Mouse (Mus musculus) adipose tissue, adult 10 weeks (tissue): ENCODE results near the gene Krtap4-13. TPM values are rescaled to one million over a fixed set of nuclear protein-coding genes. Genes with fewer than 3 reads are reported as not detected.

Experiments used
- polyA plus RNA-seq: library from polyadenylated mRNA; stranded (reverse); fragments of 350-450 nt; fragmentation: Illumina TruSeq; extraction: RNeasy Lipid Tissue Mini Kit (QIAGEN cat#74804); gene quantifications from one replicate; pipeline ENCODE4 v1.2.3, GENCODE M21; 2014; ENCODE audit warnings: low read depth, low replicate concordance

The Krtap4-13 gene
- polyA plus RNA-seq = not detected

DNA sequence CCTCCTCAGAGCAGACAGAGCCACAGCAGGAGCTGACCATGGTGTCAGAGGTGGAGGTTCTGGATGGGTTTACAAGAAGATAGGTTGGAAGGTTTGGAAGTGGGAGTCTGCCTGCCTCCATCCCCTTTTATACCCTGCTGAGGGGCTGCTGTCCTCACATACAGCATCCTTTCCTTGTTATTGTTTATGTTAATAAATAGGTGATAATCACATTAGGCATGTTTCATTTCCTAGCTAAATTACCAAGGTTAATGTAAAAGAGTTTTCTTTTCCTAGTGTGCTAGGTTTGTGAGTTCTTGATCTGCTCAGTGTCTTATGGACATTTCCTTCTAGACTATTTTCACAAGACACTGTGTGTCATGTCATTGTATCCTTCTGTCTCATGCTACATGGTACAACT is at the start of gene Krtap4-13:
TSS of gene Krtap4-13 (minus strand) at position 101 of the 400 bp plus-strand sequence.

DNA sequence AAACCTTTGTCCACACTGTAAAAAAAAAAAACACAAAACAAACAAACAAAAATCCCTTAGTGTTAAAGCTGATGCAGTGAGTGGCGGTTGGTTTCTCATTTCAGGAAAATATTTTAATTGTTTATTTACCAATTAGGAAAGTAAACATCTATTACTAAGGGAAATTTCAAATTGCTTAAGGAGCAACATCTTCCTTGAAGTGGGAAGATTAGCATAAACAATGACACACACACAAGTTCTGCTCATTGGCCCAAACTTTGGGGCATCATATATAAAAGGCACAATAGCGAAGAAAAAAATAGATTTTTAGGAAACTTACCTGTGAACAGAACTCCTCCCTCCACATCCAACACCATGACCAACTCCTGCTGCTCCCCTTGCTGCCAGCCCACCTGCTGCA is 47.9 kb upstream of the Krtap4-13 start, which contains the start of gene Gm11568:
TSS of gene Gm11568 (plus strand) at position 301 of the 400 bp plus-strand sequence.

DNA sequence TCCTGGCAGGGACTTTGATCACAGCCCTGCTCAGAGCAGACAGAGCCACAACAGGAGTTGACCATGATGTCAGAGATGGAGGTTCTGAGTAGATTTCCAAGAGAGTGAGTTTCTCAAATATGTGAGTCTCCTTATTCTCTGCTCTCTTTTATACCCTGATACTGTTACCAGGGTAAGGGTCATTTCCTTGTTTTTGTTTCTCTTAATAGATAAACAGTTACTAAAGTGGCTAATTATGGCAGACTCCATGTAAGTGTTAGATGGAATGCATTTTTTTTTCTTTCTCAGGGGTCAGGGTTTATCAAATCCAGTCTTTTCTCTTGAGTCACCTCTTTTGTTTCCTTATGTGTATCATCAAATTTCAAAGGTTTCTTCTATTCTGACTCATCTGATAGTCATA is 41.8 kb upstream of the Krtap4-13 start, which contains the start of gene Krtap4-16:
TSS of gene Krtap4-16 (minus strand) at position 101 of the 400 bp plus-strand sequence.

DNA sequence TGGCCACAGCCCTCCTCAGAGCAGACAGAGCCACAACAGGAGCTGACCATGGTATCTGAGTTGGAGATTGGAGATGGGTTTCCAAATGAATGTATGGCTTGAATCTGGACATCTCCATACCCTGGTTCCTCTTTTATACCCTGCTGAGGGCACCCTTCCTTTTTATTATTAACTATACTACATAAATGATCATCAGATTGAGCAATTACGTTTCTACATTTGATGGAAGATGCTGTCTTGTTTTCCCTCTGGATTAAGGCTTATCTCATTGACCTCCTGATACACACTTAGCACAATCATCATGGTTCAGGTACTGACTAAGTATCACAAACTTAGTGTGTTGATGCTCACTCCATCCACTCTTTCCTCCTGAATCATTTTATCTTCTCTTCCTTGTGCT is 28.3 kb upstream of the Krtap4-13 start, which contains the start of gene 2300003K06Rik:
TSS of gene 2300003K06Rik (minus strand) at position 101 of the 400 bp plus-strand sequence.

DNA sequence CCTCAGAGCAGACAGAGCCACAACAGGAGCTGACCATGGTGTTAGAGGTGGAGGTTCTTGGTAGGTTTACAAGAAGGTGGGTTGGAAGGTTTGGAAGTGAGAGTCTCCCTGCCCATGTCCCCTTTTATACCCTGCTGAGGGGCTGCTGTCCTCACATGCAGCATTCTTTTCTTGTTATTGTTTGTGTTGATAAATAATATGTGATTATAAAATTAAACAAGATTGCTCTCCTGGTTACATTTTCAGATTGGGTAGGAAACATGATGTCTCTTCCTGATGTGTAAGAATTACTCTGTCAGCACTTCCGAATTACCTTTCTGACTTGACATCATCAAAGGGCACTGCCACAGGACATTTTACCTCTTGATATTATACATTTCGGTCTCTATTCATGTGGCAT is 5.9 kb upstream of the Krtap4-13 start, which contains the start of gene Gm11564:
TSS of gene Gm11564 (minus strand) at position 101 of the 400 bp plus-strand sequence.

DNA sequence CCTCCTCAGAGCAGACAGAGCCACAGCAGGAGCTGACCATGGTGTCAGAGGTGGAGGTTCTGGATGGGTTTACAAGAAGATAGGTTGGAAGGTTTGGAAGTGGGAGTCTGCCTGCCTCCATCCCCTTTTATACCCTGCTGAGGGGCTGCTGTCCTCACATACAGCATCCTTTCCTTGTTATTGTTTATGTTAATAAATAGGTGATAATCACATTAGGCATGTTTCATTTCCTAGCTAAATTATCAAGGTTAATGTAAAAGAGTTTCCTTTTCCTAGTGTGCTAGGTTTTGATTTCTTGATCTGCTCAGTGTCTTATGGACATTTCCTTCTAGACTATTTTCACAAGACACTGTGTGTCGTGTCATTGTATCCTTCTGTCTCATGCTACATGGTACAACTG is 5.3 kb downstream of the Krtap4-13 start, which contains the start of gene Gm11554:
TSS of gene Gm11554 (minus strand) at position 101 of the 400 bp plus-strand sequence.

DNA sequence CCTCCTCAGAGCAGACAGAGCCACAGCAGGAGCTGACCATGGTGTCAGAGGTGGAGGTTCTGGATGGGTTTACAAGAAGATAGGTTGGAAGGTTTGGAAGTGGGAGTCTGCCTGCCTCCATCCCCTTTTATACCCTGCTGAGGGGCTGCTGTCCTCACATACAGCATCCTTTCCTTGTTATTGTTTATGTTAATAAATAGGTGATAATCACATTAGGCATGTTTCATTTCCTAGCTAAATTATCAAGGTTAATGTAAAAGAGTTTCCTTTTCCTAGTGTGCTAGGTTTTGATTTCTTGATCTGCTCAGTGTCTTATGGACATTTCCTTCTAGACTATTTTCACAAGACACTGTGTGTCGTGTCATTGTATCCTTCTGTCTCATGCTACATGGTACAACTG is 10.9 kb downstream of the Krtap4-13 start, which contains the start of gene Gm11569:
TSS of gene Gm11569 (minus strand) at position 101 of the 400 bp plus-strand sequence.

DNA sequence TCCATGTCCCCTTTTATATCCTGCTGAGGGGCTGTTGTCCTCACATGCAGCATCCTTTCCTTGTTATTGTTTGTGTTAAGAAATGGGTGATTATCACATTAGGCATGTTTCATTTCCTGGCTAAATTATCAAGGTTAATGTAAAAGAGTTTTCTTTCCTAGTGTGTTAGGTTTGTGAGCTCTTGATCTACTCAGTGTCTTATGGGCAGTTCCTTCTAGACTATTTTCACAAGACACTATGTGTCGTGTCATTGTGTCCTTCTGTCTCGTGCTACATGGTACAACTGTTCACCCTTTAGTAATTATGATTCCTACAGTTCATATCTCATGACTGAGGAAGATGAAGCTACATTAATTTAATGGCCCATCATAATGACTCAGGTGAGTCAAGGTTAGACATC is 16.3 kb downstream of the Krtap4-13 start, which contains the start of gene Gm11596:
TSS of gene Gm11596 (minus strand) at position 101 of the 400 bp plus-strand sequence.

DNA sequence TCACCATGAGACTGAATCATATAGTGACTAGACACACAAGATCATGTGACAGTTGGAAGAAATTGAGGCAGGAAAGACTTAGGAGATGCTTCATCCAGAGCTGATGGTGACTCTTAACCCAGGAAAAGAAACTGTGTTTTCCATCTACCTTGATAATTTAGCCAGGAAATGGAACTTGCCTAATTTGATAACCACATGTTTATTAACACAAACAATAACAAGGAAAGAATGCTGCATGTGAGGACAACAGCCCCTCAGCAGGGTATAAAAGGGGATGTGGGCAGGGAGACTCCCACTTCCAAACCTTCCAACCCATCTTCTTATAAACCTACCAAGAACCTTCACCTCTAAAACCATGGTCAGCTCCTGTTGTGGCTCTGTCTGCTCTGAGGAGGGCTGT is 24.8 kb downstream of the Krtap4-13 start, which contains the start of gene Krtap4-9:
TSS of gene Krtap4-9 (plus strand) at position 301 of the 400 bp plus-strand sequence.

DNA sequence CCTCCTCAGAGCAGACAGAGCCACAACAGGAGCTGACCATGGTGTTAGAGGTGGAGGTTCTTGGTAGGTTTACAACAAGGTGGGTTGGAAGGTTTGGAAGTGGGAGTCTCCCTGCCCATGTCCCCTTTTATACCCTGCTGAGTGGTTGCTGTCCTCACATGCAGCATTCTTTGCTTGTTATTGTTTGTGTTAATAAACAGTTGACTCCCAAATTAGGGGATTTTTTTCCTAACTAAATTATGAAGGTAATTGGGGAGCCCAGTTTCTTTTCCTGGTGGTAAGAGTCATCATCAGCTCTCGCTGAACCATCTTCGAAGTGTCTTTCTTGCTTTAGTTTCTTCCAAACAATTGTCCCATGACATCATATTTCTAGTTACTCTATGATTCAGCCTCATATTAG is 29.1 kb downstream of the Krtap4-13 start, which contains the start of gene Krtap4-8:
TSS of gene Krtap4-8 (minus strand) at position 101 of the 400 bp plus-strand sequence.

DNA sequence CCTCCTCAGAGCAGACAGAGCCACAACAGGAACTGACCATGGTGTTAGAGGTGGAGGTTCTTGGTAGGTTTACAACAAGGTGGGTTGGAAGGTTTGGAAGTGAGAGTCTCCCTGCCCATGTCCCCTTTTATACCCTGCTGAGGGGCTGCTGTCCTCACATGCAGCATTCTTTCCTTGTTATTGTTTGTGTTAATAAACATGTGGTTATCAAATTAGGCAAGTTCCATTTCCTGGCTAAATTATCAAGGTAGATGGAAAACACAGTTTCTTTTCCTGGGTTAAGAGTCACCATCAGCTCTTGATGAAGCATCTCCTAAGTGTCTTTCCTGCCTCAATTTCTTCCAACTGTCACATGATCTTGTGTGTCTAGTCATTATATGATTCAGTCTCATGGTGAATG is 36.9 kb downstream of the Krtap4-13 start, which contains the start of gene Gm11595:
TSS of gene Gm11595 (minus strand) at position 101 of the 400 bp plus-strand sequence.

Other genes starting within 250 kb of the Krtap4-13 start
- not detected for gene Krtap3-1, start 243.3 kb downstream of the Krtap4-13 start, polyA plus RNA-seq
- gene Krtap1-5, start 228.9 kb downstream of the Krtap4-13 start, polyA plus RNA-seq = not detected
- gene Krtap1-4, start 226.2 kb downstream of the Krtap4-13 start, polyA plus RNA-seq = not detected
- gene Krtap1-3, start 218.6 kb downstream of the Krtap4-13 start, polyA plus RNA-seq = not detected
- not detected for gene Krtap9-3, start 211.8 kb downstream of the Krtap4-13 start, polyA plus RNA-seq
- gene Gm11938, start 206.6 kb downstream of the Krtap4-13 start, polyA plus RNA-seq = not detected
- gene Gm11937, start 199.7 kb downstream of the Krtap4-13 start, polyA plus RNA-seq = not detected
- not detected for gene Krtap2-4, start 195.0 kb downstream of the Krtap4-13 start, polyA plus RNA-seq
- not detected for gene Gm11562, start 189.5 kb downstream of the Krtap4-13 start, polyA plus RNA-seq
- gene Krtap4-1, start 181.7 kb downstream of the Krtap4-13 start, polyA plus RNA-seq = not detected
- not detected for gene Krtap4-2, start 174.8 kb downstream of the Krtap4-13 start, polyA plus RNA-seq
- gene Krtap4-7, start 165.8 kb downstream of the Krtap4-13 start, polyA plus RNA-seq = not detected
- gene Gm11555, start 159.7 kb downstream of the Krtap4-13 start, polyA plus RNA-seq = not detected
- gene Gm11563, start 150.9 kb downstream of the Krtap4-13 start, polyA plus RNA-seq = not detected
- not detected for gene Krtap4-6, start 143.9 kb downstream of the Krtap4-13 start, polyA plus RNA-seq
- not detected for gene Gm14190, start 119.2 kb downstream of the Krtap4-13 start, polyA plus RNA-seq
- gene Gm14180, start 75.6 kb downstream of the Krtap4-13 start, polyA plus RNA-seq = not detected
- not detected for gene Gm11595, start 37.0 kb downstream of the Krtap4-13 start, polyA plus RNA-seq
- gene Krtap4-8, start 29.2 kb downstream of the Krtap4-13 start, polyA plus RNA-seq = not detected
- not detected for gene Krtap4-9, start 24.7 kb downstream of the Krtap4-13 start, polyA plus RNA-seq
- not detected for gene Gm11596, start 16.4 kb downstream of the Krtap4-13 start, polyA plus RNA-seq
- not detected for gene Gm11569, start 11.0 kb downstream of the Krtap4-13 start, polyA plus RNA-seq
- gene Gm11554, start 5.4 kb downstream of the Krtap4-13 start, polyA plus RNA-seq = not detected
- not detected for gene Gm11564, start 5.8 kb upstream of the Krtap4-13 start, polyA plus RNA-seq
- not detected for gene 2300003K06Rik, start 28.2 kb upstream of the Krtap4-13 start, polyA plus RNA-seq
- not detected for gene Krtap4-16, start 41.7 kb upstream of the Krtap4-13 start, polyA plus RNA-seq
- not detected for gene Gm11568, start 48.0 kb upstream of the Krtap4-13 start, polyA plus RNA-seq
- gene Gm11559, start 54.6 kb upstream of the Krtap4-13 start, polyA plus RNA-seq = not detected
- gene Krtap9-1, start 63.5 kb upstream of the Krtap4-13 start, polyA plus RNA-seq = not detected
- not detected for gene Gm11567, start 69.3 kb upstream of the Krtap4-13 start, polyA plus RNA-seq
- not detected for gene Krtap31-1, start 98.0 kb upstream of the Krtap4-13 start, polyA plus RNA-seq
- gene Gm11565, start 104.9 kb upstream of the Krtap4-13 start, polyA plus RNA-seq = not detected
- gene Krtap31-2, start 126.4 kb upstream of the Krtap4-13 start, polyA plus RNA-seq = not detected
- not detected for gene Krtap9-5, start 138.6 kb upstream of the Krtap4-13 start, polyA plus RNA-seq
- not detected for gene Krtap29-1, start 169.2 kb upstream of the Krtap4-13 start, polyA plus RNA-seq
- not detected for gene Krtap16-1, start 176.7 kb upstream of the Krtap4-13 start, polyA plus RNA-seq
- not detected for gene Krtap17-1, start 184.1 kb upstream of the Krtap4-13 start, polyA plus RNA-seq
- not detected for gene Krt33a, start 206.3 kb upstream of the Krtap4-13 start, polyA plus RNA-seq
- not detected for gene Krt33b, start 220.0 kb upstream of the Krtap4-13 start, polyA plus RNA-seq
- not detected for gene Krt34, start 231.7 kb upstream of the Krtap4-13 start, polyA plus RNA-seq
- gene Krt31, start 240.7 kb upstream of the Krtap4-13 start, polyA plus RNA-seq = not detected